Mouse (Mus musculus): ENCODE measurements around the gene Gm49416. TPM values are rescaled to one million over a fixed set of nuclear protein-coding genes. Genes with fewer than 3 reads are reported as not detected.

Gm49416 gene
- polyA plus RNA-seq, 1 experiment from 2014 or later, result not detected

- Histone ChIP-seq H3K4me3 (ENCODE audit: low read depth, low read length) (no peak overlapping the region), H3K27me3 (replicated peaks; ENCODE audit: control insufficient read depth, insufficient read depth, low read length) (no peaks in the 10 kb centered on the region), H3K36me3 (ENCODE audit: control insufficient read depth, insufficient read depth, low read length) (peaks cover 68% of the 10 kb centered on the region), H3K9ac (ENCODE audit: low read depth, low read length) (no peak overlapping the region), H3K4me1 (ENCODE audit: control insufficient read depth, insufficient read depth, low read length) (peaks cover 7% of the 10 kb centered on the region; the same call in 1 of the 2 replicates), H3K27ac (replicated peaks; ENCODE audit: low read depth, low read length) (no peak overlapping the region), H3K9me3 (ENCODE audit: control insufficient read depth, low read length) (no peaks in the 10 kb centered on the region), H3K4me2 (ENCODE audit: low read depth, low read length) (no peak overlapping the region)
- ATAC-seq (ENCODE audit: low read depth) (no peak), DNase-seq (ENCODE audit: low spot score) (no peak)
- 89% methylated on average over 2 of the region's 2 CpGs for WGBS
Observed at GRCm38 (mm10) chr19:8936736-8937135, 48.0 kb downstream of the Gm49416 start.

DNA sequence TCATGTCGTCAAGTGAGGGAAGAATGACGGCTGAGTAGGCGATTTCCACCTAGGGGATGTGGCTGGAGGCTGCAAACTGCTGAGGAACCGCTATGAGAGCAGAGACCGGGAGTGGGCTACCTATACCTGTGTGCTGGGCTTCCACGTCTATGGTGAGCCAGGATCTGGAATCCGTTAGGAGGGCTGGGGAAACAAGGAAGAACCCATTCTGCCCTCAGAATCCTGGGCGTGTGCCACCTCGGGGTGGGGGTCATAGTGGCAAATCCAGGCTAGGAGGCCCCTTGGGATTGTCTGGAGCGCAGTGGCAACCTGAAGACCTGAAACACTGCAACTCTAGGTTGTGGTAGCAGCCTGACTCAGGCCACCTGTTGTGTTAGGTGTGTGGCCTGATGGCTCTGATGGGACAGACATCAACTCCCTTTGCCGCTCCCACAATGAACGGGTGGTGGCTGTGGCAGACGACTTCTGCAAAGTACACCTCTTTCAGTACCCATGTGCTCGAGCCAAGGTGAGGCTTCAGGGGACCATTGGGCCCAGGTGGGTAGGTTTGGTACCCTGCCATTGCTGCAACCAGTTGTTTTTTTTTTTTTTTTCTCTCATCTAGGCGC lies 51.9 kb downstream of the Gm49416 start:
- H3K9ac ChIP-seq (ENCODE audit: low read depth, low read length), result peak overlapping the region; percentile 66; the same call in 1 of the 2 replicates
- no peak for ATAC-seq (ENCODE audit: low read depth)
- H3K9me3 ChIP-seq (ENCODE audit: control insufficient read depth, low read length), result no peaks in the 10 kb centered on the region

DNA sequence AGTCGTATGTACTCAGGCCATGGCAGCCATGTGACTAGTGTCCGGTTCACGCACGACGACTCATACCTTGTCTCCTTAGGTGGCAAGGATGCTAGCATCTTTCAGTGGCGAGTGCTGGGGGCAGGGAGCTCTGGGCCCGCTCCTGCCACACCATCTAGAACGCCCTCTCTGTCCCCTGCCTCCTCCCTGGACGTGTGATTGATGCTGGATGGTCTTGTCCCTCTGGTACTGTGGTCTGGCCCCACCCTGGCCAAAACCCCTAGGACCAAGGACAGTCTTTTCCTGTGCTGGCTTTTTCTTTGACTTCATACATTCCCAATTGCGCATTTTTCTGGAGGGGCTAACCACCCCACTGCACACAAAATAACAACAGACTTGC lies 52.4 kb downstream of the Gm49416 start:
- H3K4me3 ChIP-seq (ENCODE audit: low read depth, low read length), result peak overlapping the region; percentile 97
- H3K27me3 ChIP-seq (replicated peaks; ENCODE audit: control insufficient read depth, insufficient read depth, low read length), result no peaks in the 10 kb centered on the region
- DNase-seq (ENCODE audit: low spot score) (no peak), ATAC-seq (ENCODE audit: low read depth) (no peak; the same call in 1 of the 2 replicates)
- H3K9me3 ChIP-seq (ENCODE audit: control insufficient read depth, low read length), result no peaks in the 10 kb centered on the region
- peak overlapping the region; percentile 98 for H3K27ac ChIP-seq (replicated peaks; ENCODE audit: low read depth, low read length)
- peak overlapping the region; percentile 61 for H3K4me2 ChIP-seq (ENCODE audit: low read depth, low read length)
- H3K36me3 ChIP-seq (ENCODE audit: control insufficient read depth, insufficient read depth, low read length), result peaks cover 65% of the 10 kb centered on the region
- peaks cover 27% of the 10 kb centered on the region; the same call in 1 of the 2 replicates for H3K4me1 ChIP-seq (ENCODE audit: control insufficient read depth, insufficient read depth, low read length)
- peak overlapping the region; percentile 66 for H3K9ac ChIP-seq (ENCODE audit: low read depth, low read length)
- 41% methylated on average over 10 of the region's 10 CpGs for WGBS

More for the DNA sequence above, 51.9 kb downstream of the Gm49416 start:
- H3K36me3 ChIP-seq (ENCODE audit: control insufficient read depth, insufficient read depth, low read length), result peaks cover 63% of the 10 kb centered on the region
- no peak for DNase-seq (ENCODE audit: low spot score)
- WGBS, result 75% methylated on average over 14 of the region's 15 CpGs
- H3K4me1 ChIP-seq (ENCODE audit: control insufficient read depth, insufficient read depth, low read length), result peaks cover 27% of the 10 kb centered on the region; the same call in 1 of the 2 replicates
- peak overlapping the region; percentile 97 for H3K4me3 ChIP-seq (ENCODE audit: low read depth, low read length)
- no peaks in the 10 kb centered on the region for H3K27me3 ChIP-seq (replicated peaks; ENCODE audit: control insufficient read depth, insufficient read depth, low read length)
- H3K27ac ChIP-seq (replicated peaks; ENCODE audit: low read depth, low read length), result peak overlapping the region; percentile 98
- peak overlapping the region; percentile 61 for H3K4me2 ChIP-seq (ENCODE audit: low read depth, low read length)

GRCm38 (mm10) chr19:8941515-8942217 lies 52.9 kb downstream of the Gm49416 start, which contains the start of gene Mta2:
Mta2 (plus strand) TSS chr19:8941875.
- Histone ChIP-seq H3K27me3 (replicated peaks; ENCODE audit: control insufficient read depth, insufficient read depth, low read length) (no peaks in the 10 kb centered on the region), H3K4me3 (ENCODE audit: low read depth, low read length) (peak within 1 kb of the TSS; percentile 97), H3K9me3 (ENCODE audit: control insufficient read depth, low read length) (no peaks in the 10 kb centered on the region), H3K4me2 (ENCODE audit: low read depth, low read length) (peak within 1 kb of the TSS; percentile 61), H3K27ac (replicated peaks; ENCODE audit: low read depth, low read length) (peak within 1 kb of the TSS; percentile 98), H3K9ac (ENCODE audit: low read depth, low read length) (peak within 1 kb of the TSS; percentile 99), H3K4me1 (ENCODE audit: control insufficient read depth, insufficient read depth, low read length) (peaks cover 27% of the 10 kb centered on the region; the same call in 1 of the 2 replicates), H3K36me3 (ENCODE audit: control insufficient read depth, insufficient read depth, low read length) (peaks cover 65% of the 10 kb centered on the region)
- WGBS, result under 1% methylated on average over 39 of the region's 64 CpGs
- DNase-seq (ENCODE audit: low spot score) (peak; percentile 98), ATAC-seq (ENCODE audit: low read depth) (peak; percentile 95)

GRCm38 (mm10) chr19:8942276-8942964 lies 53.7 kb downstream of the Gm49416 start:
- DNase-seq (ENCODE audit: low spot score) (peak; percentile 50), ATAC-seq (ENCODE audit: low read depth) (peak; percentile 50)
- under 1% methylated on average over 43 of the region's 46 CpGs for WGBS
- Histone ChIP-seq H3K27ac (replicated peaks; ENCODE audit: low read depth, low read length) (peak overlapping the region; percentile 98), H3K9me3 (ENCODE audit: control insufficient read depth, low read length) (no peaks in the 10 kb centered on the region), H3K9ac (ENCODE audit: low read depth, low read length) (peak overlapping the region; percentile 99), H3K4me2 (ENCODE audit: low read depth, low read length) (peak overlapping the region; percentile 61), H3K36me3 (ENCODE audit: control insufficient read depth, insufficient read depth, low read length) (peaks cover 64% of the 10 kb centered on the region), H3K27me3 (replicated peaks; ENCODE audit: control insufficient read depth, insufficient read depth, low read length) (no peaks in the 10 kb centered on the region), H3K4me3 (ENCODE audit: low read depth, low read length) (peak overlapping the region; percentile 97), H3K4me1 (ENCODE audit: control insufficient read depth, insufficient read depth, low read length) (peaks cover 27% of the 10 kb centered on the region; the same call in 1 of the 2 replicates)

GRCm38 (mm10) chr19:8943047-8943446 lies 54.3 kb downstream of the Gm49416 start:
- H3K27ac ChIP-seq (replicated peaks; ENCODE audit: low read depth, low read length), result peak overlapping the region; percentile 98
- WGBS, result 54% methylated on average over 2 of the region's 2 CpGs
- H3K9me3 ChIP-seq (ENCODE audit: control insufficient read depth, low read length), result no peaks in the 10 kb centered on the region
- H3K36me3 ChIP-seq (ENCODE audit: control insufficient read depth, insufficient read depth, low read length), result peaks cover 64% of the 10 kb centered on the region
- H3K9ac ChIP-seq (ENCODE audit: low read depth, low read length), result peak overlapping the region; percentile 99
- H3K27me3 ChIP-seq (replicated peaks; ENCODE audit: control insufficient read depth, insufficient read depth, low read length), result no peaks in the 10 kb centered on the region
- no peak for ATAC-seq (ENCODE audit: low read depth)
- H3K4me1 ChIP-seq (ENCODE audit: control insufficient read depth, insufficient read depth, low read length), result peaks cover 27% of the 10 kb centered on the region; the same call in 1 of the 2 replicates
- peak overlapping the region; percentile 97 for H3K4me3 ChIP-seq (ENCODE audit: low read depth, low read length)
- peak overlapping the region; percentile 61 for H3K4me2 ChIP-seq (ENCODE audit: low read depth, low read length)
- DNase-seq (ENCODE audit: low spot score), result no peak

- H3K4me3 ChIP-seq (ENCODE audit: low read depth, low read length), result peak overlapping the region; percentile 97
- 50% methylated on average over 5 of the region's 5 CpGs for WGBS
- H3K4me2 ChIP-seq (ENCODE audit: low read depth, low read length), result peak overlapping the region; percentile 61
- DNase-seq (ENCODE audit: low spot score) (peak; percentile 80), ATAC-seq (ENCODE audit: low read depth) (no peak)
- peaks cover 27% of the 10 kb centered on the region; the same call in 1 of the 2 replicates for H3K4me1 ChIP-seq (ENCODE audit: control insufficient read depth, insufficient read depth, low read length)
- H3K27ac ChIP-seq (replicated peaks; ENCODE audit: low read depth, low read length), result peak overlapping the region; percentile 58
- H3K27me3 ChIP-seq (replicated peaks; ENCODE audit: control insufficient read depth, insufficient read depth, low read length), result no peaks in the 10 kb centered on the region
- H3K9me3 ChIP-seq (ENCODE audit: control insufficient read depth, low read length), result no peaks in the 10 kb centered on the region
- H3K9ac ChIP-seq (ENCODE audit: low read depth, low read length), result peak overlapping the region; percentile 53
- peaks cover 65% of the 10 kb centered on the region for H3K36me3 ChIP-seq (ENCODE audit: control insufficient read depth, insufficient read depth, low read length)
Observed at GRCm38 (mm10) chr19:8944062-8944461, 55.3 kb downstream of the Gm49416 start.

DNA sequence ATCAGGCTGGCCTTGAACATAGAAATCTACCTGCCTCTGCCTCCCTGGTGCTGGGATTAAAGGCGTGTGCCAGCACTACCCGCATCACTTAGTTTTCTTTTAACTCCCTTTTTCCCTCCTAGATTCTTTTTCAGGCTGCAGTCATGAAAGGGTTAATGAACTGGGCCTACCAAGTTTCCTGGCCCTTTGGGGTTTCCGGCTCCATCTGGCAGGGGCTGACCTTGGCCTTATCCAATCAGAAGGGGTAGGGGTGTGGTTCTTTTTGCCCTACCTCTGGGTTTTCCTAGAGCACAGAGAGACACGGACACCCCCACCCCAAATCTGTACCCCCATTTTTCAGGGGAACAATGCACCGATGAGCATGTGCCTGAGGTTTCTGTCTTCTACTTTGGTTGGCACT lies 56.0 kb downstream of the Gm49416 start:
- no peaks in the 10 kb centered on the region for H3K9me3 ChIP-seq (ENCODE audit: control insufficient read depth, low read length)
- peak overlapping the region; percentile 97 for H3K4me3 ChIP-seq (ENCODE audit: low read depth, low read length)
- no peaks in the 10 kb centered on the region for H3K27me3 ChIP-seq (replicated peaks; ENCODE audit: control insufficient read depth, insufficient read depth, low read length)
- peaks cover 27% of the 10 kb centered on the region; the same call in 1 of the 2 replicates for H3K4me1 ChIP-seq (ENCODE audit: control insufficient read depth, insufficient read depth, low read length)
- peak; percentile 87 for DNase-seq (ENCODE audit: low spot score)
- H3K9ac ChIP-seq (ENCODE audit: low read depth, low read length), result peak overlapping the region; percentile 53
- no peak for ATAC-seq (ENCODE audit: low read depth)
- peak overlapping the region; percentile 23 for H3K27ac ChIP-seq (replicated peaks; ENCODE audit: low read depth, low read length)
- WGBS, result 14% methylated on average over 5 of the region's 5 CpGs
- H3K36me3 ChIP-seq (ENCODE audit: control insufficient read depth, insufficient read depth, low read length), result peaks cover 69% of the 10 kb centered on the region
- peak overlapping the region; percentile 61 for H3K4me2 ChIP-seq (ENCODE audit: low read depth, low read length)
